Mouse (Mus musculus) frontal cortex, adult (tissue): ENCODE measurements around the gene Ifngr1.
A peak's percentile ranks its signal among the peaks of the same experiment; 100 is the strongest.

ENCODE experiments used
- ATAC-seq: cut with Nextera tagmentation; 2 replicates; pipeline ENCODE4 v1.9.2; 2017; ENCODE audit warnings: mild to moderate bottlenecking, moderate library complexity, mixed read lengths; ENCODE audit not compliant: low TSS enrichment

Ifngr1 gene

GRCm38 (mm10) chr10:19591641-19592441 is at the start of gene Ifngr1:
Gene Ifngr1 (plus strand): TSS chr10:19591949.
- peak; percentile 92 for ATAC-seq

- no peak for ATAC-seq
These were observed 44.9 kb upstream of the Ifngr1 start for GRCm38 (mm10) chr10:19546825-19547224.

- no peak for ATAC-seq
These were observed 43.7 kb upstream of the Ifngr1 start for GRCm38 (mm10) chr10:19548016-19548415.

- ATAC-seq, result no peak
These were observed 43.3 kb upstream of the Ifngr1 start for GRCm38 (mm10) chr10:19548491-19548890.

- ATAC-seq, result no peak
These were observed 40.2 kb upstream of the Ifngr1 start for GRCm38 (mm10) chr10:19551585-19551984.

- ATAC-seq, result no peak
These were observed 37.9 kb upstream of the Ifngr1 start for GRCm38 (mm10) chr10:19553857-19554256.

- ATAC-seq, result no peak
These were observed 34.1 kb upstream of the Ifngr1 start for GRCm38 (mm10) chr10:19557696-19558095.

- no peak for ATAC-seq
These were observed 32.1 kb upstream of the Ifngr1 start for GRCm38 (mm10) chr10:19559565-19560165.

GRCm38 (mm10) chr10:19562598-19562997 is 29.2 kb upstream of the Ifngr1 start:
- no peak for ATAC-seq

- ATAC-seq, result no peak
These were observed 28.3 kb upstream of the Ifngr1 start for GRCm38 (mm10) chr10:19563443-19563861.

GRCm38 (mm10) chr10:19567481-19567880 is 24.3 kb upstream of the Ifngr1 start:
- no peak for ATAC-seq

- peak; percentile 59; the same call in 1 of the 2 replicates for ATAC-seq
These were observed 21.5 kb upstream of the Ifngr1 start for GRCm38 (mm10) chr10:19570288-19570687.

GRCm38 (mm10) chr10:19570716-19571115 is 21.0 kb upstream of the Ifngr1 start:
- no peak for ATAC-seq

GRCm38 (mm10) chr10:19577571-19577970 is 14.2 kb upstream of the Ifngr1 start:
- no peak for ATAC-seq

GRCm38 (mm10) chr10:19578001-19578400 is 13.7 kb upstream of the Ifngr1 start:
- ATAC-seq, result no peak

- ATAC-seq, result peak; percentile 97
These were observed 13.3 kb upstream of the Ifngr1 start for GRCm38 (mm10) chr10:19578409-19578986.

GRCm38 (mm10) chr10:19580660-19581059 is 11.1 kb upstream of the Ifngr1 start:
- no peak for ATAC-seq

GRCm38 (mm10) chr10:19581844-19582582 is 9.7 kb upstream of the Ifngr1 start:
- ATAC-seq, result no peak

- ATAC-seq, result no peak
These were observed 8.8 kb upstream of the Ifngr1 start for GRCm38 (mm10) chr10:19582806-19583430.

GRCm38 (mm10) chr10:19584064-19584463 is 7.7 kb upstream of the Ifngr1 start:
- ATAC-seq, result peak; percentile 64

GRCm38 (mm10) chr10:19584846-19585245 is 6.9 kb upstream of the Ifngr1 start:
- no peak for ATAC-seq

GRCm38 (mm10) chr10:19585860-19586259 is 5.9 kb upstream of the Ifngr1 start:
- no peak for ATAC-seq
